8 mouse cellular contexts compared by ENCODE assay signal in genomic region chr3:97811651-97812399, GRCm38 (mm10).
A peak's percentile ranks its signal among the peaks of the same experiment; 100 is the strongest.
DNase-seq lines count a peak whose midpoint lies in the region; ATAC-seq and TF ChIP-seq lines count a peak whose summit lies in the region.
"Had no signal": no experiment of that assay in that cellular context is flagged by ENCODE, and none has a peak within 500 bp of the region (broad histone marks: within the 10 kb centered on the region; RNA-seq: fewer than 3 reads in every experiment).

No protein-coding gene starts in this region.

- 36% methylated on average over 7 of the region's 7 CpGs for WGBS in liver, embryonic 12.5 days (ENCODE audit: insufficient replicate concordance)

- H3K27ac ChIP-seq in left cerebral cortex, adult 2 months: peak overlapping the region; percentile 84
- no peak overlapping the region for H3K27ac ChIP-seq in liver, embryonic 12.5 days
- H3K27ac ChIP-seq: liver, embryonic 15.5 days had no signal

- DNase-seq in left cerebral cortex, adult 2 months (ENCODE audit: extremely low spot score in 1 of 2, low spot score in 2 of 2): no peak
- DNase-seq in left cerebral cortex, postnatal 4 days: no peak
- DNase-seq in cerebellum, postnatal 25 days: peak; percentile 36
- peak; percentile 44 to 47 for DNase-seq in heart, adult 9 months (ENCODE audit: low spot score in 2 of 2)
- DNase-seq in layer of hippocampus, postnatal 10 days (ENCODE audit: low spot score in 2 of 2): peak; percentile 36 to 48
- DNase-seq in testis, postnatal 14 days (ENCODE audit: low spot score): no peak

- H3K9ac ChIP-seq in liver, embryonic 12.5 days: no peak overlapping the region
- H3K9ac ChIP-seq: liver, embryonic 15.5 days had no signal

- intact Hi-C loops in left cerebral cortex, adult 2 months (cut with DNase I): no loop called here
- intact Hi-C loops in left cerebral cortex, postnatal 4 days (cut with DNase I): no loop called here

- no peaks in the 10 kb centered on the region for H3K9me3 ChIP-seq in liver, embryonic 12.5 days (replicated peaks)
- H3K9me3 ChIP-seq: liver, embryonic 15.5 days had no signal

- no peaks in the 10 kb centered on the region for H3K36me3 ChIP-seq in liver, embryonic 12.5 days
- H3K36me3 ChIP-seq: liver, embryonic 15.5 days had no signal

- no peak for ATAC-seq in liver, embryonic 12.5 days

- H3K4me2 ChIP-seq in liver, embryonic 12.5 days: no peak overlapping the region
- H3K4me2 ChIP-seq: liver, embryonic 15.5 days had no signal

- peaks cover 15% of the 10 kb centered on the region; the same call in 1 of the 2 replicates for H3K4me1 ChIP-seq in liver, embryonic 12.5 days
- H3K4me1 ChIP-seq: liver, embryonic 15.5 days had no signal

- H3K4me3 ChIP-seq in left cerebral cortex, adult 2 months: no peak overlapping the region
- no peak overlapping the region for H3K4me3 ChIP-seq in liver, embryonic 12.5 days
- H3K4me3 ChIP-seq: liver, embryonic 15.5 days had no signal

- TF ChIP-seq CTCF in left cerebral cortex, adult 2 months (IDR thresholded peaks at IDR 0.05): no peak

- H3K27me3 ChIP-seq in liver, embryonic 12.5 days (replicated peaks): no peaks in the 10 kb centered on the region
- H3K27me3 ChIP-seq: liver, embryonic 15.5 days had no signal

Comparison
In these comparisons a context has a peak if more than half of its experiments do, and no peak if none do; other contexts are left out.
1. DNase-seq: peak in cerebellum, postnatal 25 days (2 of 2), heart, adult 9 months (2 of 2) and layer of hippocampus, postnatal 10 days (2 of 2); none in left cerebral cortex, adult 2 months (0 of 2), left cerebral cortex, postnatal 4 days (single experiment) and testis, postnatal 14 days (single experiment).